Mouse (Mus musculus) liver, embryonic 14.5 days (tissue): ENCODE data around the gene Scg2. TPM values are rescaled to one million over a fixed set of nuclear protein-coding genes. Genes with fewer than 3 reads are reported as not detected.

ENCODE experiments used
- ATAC-seq: fragments of 200-750 bp; cut with Nextera tagmentation; 2 replicates; pipeline ENCODE4 v1.8.0; 2017; ENCODE audit warnings: moderate number of reproducible peaks, mild to moderate bottlenecking, moderate library complexity; ENCODE audit not compliant: insufficient read depth
- DNase-seq, 3 experiments: peaks; one replicate each; pipeline ENCODE4 v3.0.0-alpha.2; 2012 to 2013; ENCODE audit warnings: low read depth in 3 of 3, low spot score in 3 of 3
- H3K27ac ChIP-seq: fragments of 300-500 bp; sonication (generic); 2 replicates; pipeline ENCODE4 v1.5.1; 2014; ENCODE audit warnings: moderate library complexity, mild to moderate bottlenecking, control low read depth, inconsistent platforms
- H3K27me3 ChIP-seq: fragments of 300-500 bp; sonication (generic); 2 replicates; pipeline ENCODE4 v1.6.1; 2014; ENCODE audit warnings: mild to moderate bottlenecking, low read length, moderate library complexity; ENCODE audit not compliant: control insufficient read depth, insufficient read depth
- H3K36me3 ChIP-seq: fragments of 300-500 bp; sonication (generic); replicated peaks from 2 replicates; pipeline ENCODE4 v1.6.1; 2014; ENCODE audit warnings: low read depth; ENCODE audit not compliant: control insufficient read depth, insufficient read depth
- H3K4me1 ChIP-seq, 2 experiments: fragments of 200-500 bp in 1 of 2; fragments of 300-500 bp in 1 of 2; sonication (generic) in 1 of 2; replicated peaks; 2 replicates each; pipeline ENCODE4 v1.6.1; 2012 to 2014; ENCODE audit warnings: antibody characterized with exemption in 1 of 2, inconsistent platforms in 1 of 2, low read length in 1 of 2; ENCODE audit not compliant: control insufficient read depth in 2 of 2, insufficient read depth in 2 of 2
- H3K4me2 ChIP-seq: fragments of 300-500 bp; sonication (generic); 2 replicates; pipeline ENCODE4 v1.6.1; 2014; ENCODE audit warnings: low read depth, mild to moderate bottlenecking, control low read depth, moderate library complexity
- H3K4me3 ChIP-seq, 2 experiments: fragments of 200-500 bp in 1 of 2; fragments of 300-500 bp in 1 of 2; sonication (generic) in 1 of 2; 2 replicates each; pipeline ENCODE4 v1.5.1; 2012 to 2014; ENCODE audit warnings: low read depth in 2 of 2, low read length in 2 of 2, mild to moderate bottlenecking in 2 of 2, control low read depth in 1 of 2, inconsistent platforms in 1 of 2, moderate library complexity in 1 of 2; ENCODE audit not compliant: insufficient read depth in 1 of 2
- H3K9ac ChIP-seq: fragments of 300-500 bp; sonication (generic); replicated peaks from 2 replicates; pipeline ENCODE4 v1.6.1; 2014; ENCODE audit warnings: mild to moderate bottlenecking, control low read depth, moderate library complexity
- H3K9me3 ChIP-seq: fragments of 300-500 bp; sonication (generic); 2 replicates; pipeline ENCODE4 v1.6.1; 2016; ENCODE audit warnings: low read length, mixed read lengths; ENCODE audit not compliant: control insufficient read depth
- CTCF ChIP-seq: IDR thresholded peaks from 2 replicates; pipeline ENCODE4 v1.5.1; 2016; ENCODE audit warnings: antibody characterized with exemption, low read depth, control low read depth
- EP300 ChIP-seq: IDR thresholded peaks from 2 replicates; pipeline ENCODE4 v1.6.1; 2016; ENCODE audit warnings: antibody characterized with exemption, low read depth
- WGBS: fragments of 180-500 bp; shearing (Covaris S2); extraction: QIAGEN DNeasy Blood & Tissue Kit; methylation state at CpG from one replicate; pipeline ENCODE4 v1.1.7; 2014; ENCODE audit not compliant: insufficient replicate concordance; 5-methylcytosine and 5-hydroxymethylcytosine counted together
- polyA plus RNA-seq, 2 experiments: library from polyadenylated mRNA; depleted of rRNA in 1 of 2; stranded (reverse) in 1 of 2; unstranded in 1 of 2; fragments of >200 nt; fragmentation: Nextera tagmentation in 1 of 2; extraction: Ambion mirVana in 1 of 2; gene quantifications; 2 replicates each; pipeline versions ENCODE4 v1.2.1 to v1.2.3; 2012 to 2014

Scg2 gene
- polyA plus RNA-seq, 2 experiments: 0.06 TPM; not detected in 1

DNA sequence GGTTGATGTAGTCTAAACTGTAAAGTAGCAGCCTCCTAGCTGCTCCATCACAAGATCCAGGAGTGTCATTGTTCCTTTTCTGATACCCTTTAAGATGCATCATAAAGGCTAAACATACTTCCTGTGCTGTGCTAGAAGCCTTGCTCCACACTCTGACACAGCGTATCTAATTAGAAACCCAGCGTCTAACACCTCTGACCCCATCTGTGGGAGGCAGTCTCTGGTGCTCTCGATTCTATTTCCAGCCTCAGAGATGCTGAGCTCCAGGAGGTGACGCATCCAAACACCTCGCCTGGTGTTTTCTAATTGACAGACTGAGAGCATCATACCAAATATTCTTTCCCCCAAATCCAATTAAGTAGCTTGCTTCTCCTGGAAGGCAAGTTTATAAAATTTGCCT lies 18.6 kb upstream of the Scg2 start:
- Histone ChIP-seq H3K36me3 (no peaks in the 10 kb centered on the region), H3K4me1 (no peaks in the 10 kb centered on the region), H3K4me2 (no peak overlapping the region), H3K9ac (no peak overlapping the region), H3K27me3 (no peaks in the 10 kb centered on the region), H3K4me3 (no peak overlapping the region), H3K27ac (no peak overlapping the region), H3K9me3 (no peaks in the 10 kb centered on the region)
- ATAC-seq (no peak), DNase-seq (no peak)
- TF ChIP-seq EP300 (no peak), CTCF (no peak)
- WGBS: 38% methylated on average over 5 of the region's 5 CpGs

DNA sequence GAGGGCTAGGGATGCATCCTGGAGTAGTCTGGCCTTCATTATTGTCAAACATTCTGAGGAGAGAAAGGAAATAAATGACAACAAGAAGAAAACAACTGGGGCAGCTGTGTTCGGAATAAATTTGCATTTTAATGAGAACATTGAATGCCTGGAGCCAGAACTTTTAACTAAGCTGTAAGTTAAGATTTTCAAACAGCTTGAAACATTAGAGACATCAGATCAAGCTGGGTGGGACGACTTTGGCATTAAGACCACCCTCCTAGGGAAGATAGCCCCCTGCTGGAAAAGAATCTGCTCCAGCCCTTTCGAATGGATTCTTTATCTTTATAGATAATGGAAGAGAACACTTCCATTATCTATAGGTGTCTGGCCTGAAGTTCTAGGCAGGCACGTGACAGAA lies 14.2 kb upstream of the Scg2 start:
- Histone ChIP-seq H3K27me3 (no peaks in the 10 kb centered on the region), H3K9me3 (no peaks in the 10 kb centered on the region), H3K4me2 (no peak overlapping the region), H3K27ac (no peak overlapping the region), H3K36me3 (no peaks in the 10 kb centered on the region), H3K4me1 (no peaks in the 10 kb centered on the region), H3K9ac (no peak overlapping the region), H3K4me3 (no peak overlapping the region)
- 21% methylated on average over 4 of the region's 4 CpGs for WGBS
- ATAC-seq (no peak), DNase-seq (no peak)
- no peak for TF ChIP-seq CTCF
- TF ChIP-seq EP300: no peak

DNA sequence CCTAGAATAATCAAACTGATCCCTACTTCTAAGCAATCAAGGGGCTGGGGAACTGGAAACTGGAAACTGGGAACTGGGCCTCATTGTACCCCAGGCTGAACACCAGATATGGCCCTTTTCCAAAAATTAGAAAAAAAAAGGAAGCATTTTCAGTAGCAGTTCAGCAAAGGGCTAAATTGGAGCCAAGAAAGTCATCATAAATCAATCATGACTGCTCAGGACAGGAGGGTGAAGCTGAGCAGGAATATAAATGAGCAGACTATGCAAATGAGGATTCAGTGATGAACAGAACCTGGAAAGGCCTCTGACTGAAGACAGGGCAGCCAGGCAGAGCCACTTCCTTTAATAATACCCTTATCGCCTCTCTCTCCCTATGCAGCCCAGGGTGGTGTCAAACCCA lies 12.4 kb upstream of the Scg2 start:
- Histone ChIP-seq H3K4me1 (no peaks in the 10 kb centered on the region), H3K9ac (no peak overlapping the region), H3K27ac (no peak overlapping the region), H3K4me2 (no peak overlapping the region), H3K4me3 (no peak overlapping the region), H3K9me3 (no peaks in the 10 kb centered on the region), H3K27me3 (no peaks in the 10 kb centered on the region), H3K36me3 (no peaks in the 10 kb centered on the region)
- TF ChIP-seq EP300 (no peak), CTCF (no peak)
- ATAC-seq (no peak), DNase-seq (no peak)
- 65% methylated on average over 1 of the region's 1 CpGs for WGBS

DNA sequence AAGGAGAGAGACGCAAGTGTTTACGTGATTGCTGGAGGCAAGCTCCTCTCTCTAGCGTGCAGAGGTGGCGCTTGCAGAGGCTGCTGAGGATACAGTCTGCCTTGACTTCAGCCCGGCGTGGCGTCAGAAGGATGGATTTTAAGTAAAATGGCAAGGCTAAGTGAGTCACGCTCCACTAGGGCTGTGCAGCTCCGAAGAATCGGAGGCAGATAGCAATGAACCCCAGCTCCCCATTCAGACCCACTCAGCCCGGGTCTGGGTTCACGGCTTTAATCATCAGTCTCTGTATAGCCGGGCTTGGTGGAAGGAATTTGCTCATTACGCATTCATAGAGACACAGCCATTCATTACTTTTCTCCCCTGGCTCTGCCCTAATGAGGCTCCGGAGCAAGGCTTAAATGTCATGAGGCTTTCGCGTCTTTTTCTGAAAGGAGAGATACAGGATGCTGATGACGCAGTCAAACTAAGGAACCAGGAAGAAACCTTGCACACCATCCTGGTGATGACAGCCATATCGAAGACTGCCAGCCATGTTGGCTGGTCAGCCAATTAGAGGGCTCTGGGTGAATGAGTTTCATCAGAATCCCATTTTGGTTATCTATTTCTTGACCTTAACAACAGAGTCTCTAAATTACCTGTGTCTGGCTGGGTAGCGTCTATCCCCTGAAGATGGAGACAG lies 10.6 kb upstream of the Scg2 start:
- Histone ChIP-seq H3K4me2 (no peak overlapping the region), H3K9ac (no peak overlapping the region), H3K36me3 (no peaks in the 10 kb centered on the region), H3K4me1 (no peaks in the 10 kb centered on the region), H3K9me3 (no peaks in the 10 kb centered on the region), H3K4me3 (no peak overlapping the region), H3K27me3 (no peaks in the 10 kb centered on the region), H3K27ac (no peak overlapping the region)
- WGBS: 27% methylated on average over 20 of the region's 20 CpGs
- DNase-seq (no peak), ATAC-seq (no peak)
- TF ChIP-seq EP300 (no peak), CTCF (no peak)

DNA sequence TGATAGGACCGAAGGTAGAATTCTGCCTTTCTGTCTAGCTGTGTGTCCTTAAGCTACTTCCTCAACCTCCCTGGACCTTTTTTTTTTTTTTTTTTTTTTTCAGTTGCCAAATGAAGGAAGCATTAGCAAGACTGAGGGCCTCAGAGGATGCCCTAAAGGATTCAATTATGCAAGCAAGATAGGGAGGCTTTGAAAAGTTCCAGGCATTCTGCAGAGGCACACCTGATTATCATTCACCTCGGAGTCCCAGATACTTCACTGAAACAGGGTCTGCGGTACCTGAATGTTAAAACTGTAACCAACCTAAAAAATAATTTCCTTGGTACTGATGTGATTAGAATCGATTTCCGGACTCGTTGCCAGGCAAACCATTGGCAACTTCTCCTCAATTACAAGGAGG lies 10.0 kb upstream of the Scg2 start:
- TF ChIP-seq CTCF (no peak), EP300 (no peak)
- Histone ChIP-seq H3K27me3 (no peaks in the 10 kb centered on the region), H3K9ac (no peak overlapping the region), H3K4me3 (no peak overlapping the region), H3K9me3 (no peaks in the 10 kb centered on the region), H3K4me1 (no peaks in the 10 kb centered on the region), H3K4me2 (no peak overlapping the region), H3K36me3 (no peaks in the 10 kb centered on the region), H3K27ac (no peak overlapping the region)
- DNase-seq (no peak), ATAC-seq (no peak)
- 15% methylated on average over 6 of the region's 6 CpGs for WGBS
